Mouse (Mus musculus) neural tube, embryonic 12.5 days (tissue): ENCODE data around the gene Ccdc92. TPM values are rescaled to one million over a fixed set of nuclear protein-coding genes. Genes with fewer than 3 reads are reported as not detected.

Experiments
- ATAC-seq: fragments of 200-750 bp; cut with Nextera tagmentation; 2 replicates; pipeline ENCODE4 v1.8.0; 2017; ENCODE audit warnings: low read depth, mild to moderate bottlenecking, moderate TSS enrichment, moderate library complexity; ENCODE audit not compliant: low FRiP score
- H3K27ac ChIP-seq: fragments of 300-500 bp; sonication (generic); 2 replicates; pipeline ENCODE4 v1.5.1; 2016
- H3K27me3 ChIP-seq: fragments of 300-500 bp; sonication (generic); replicated peaks from 2 replicates; pipeline ENCODE4 v1.6.1; 2016; ENCODE audit warnings: mild to moderate bottlenecking
- H3K36me3 ChIP-seq: fragments of 300-500 bp; sonication (generic); 2 replicates; pipeline ENCODE4 v1.6.1; 2016; ENCODE audit warnings: mild to moderate bottlenecking
- H3K4me1 ChIP-seq: fragments of 300-500 bp; sonication (generic); 2 replicates; pipeline ENCODE4 v1.6.1; 2016
- H3K4me2 ChIP-seq: fragments of 300-500 bp; sonication (generic); replicated peaks from 2 replicates; pipeline ENCODE4 v1.6.1; 2016; ENCODE audit warnings: mild to moderate bottlenecking
- H3K4me3 ChIP-seq: fragments of 300-500 bp; sonication (generic); 2 replicates; pipeline ENCODE4 v1.5.1; 2016
- H3K9ac ChIP-seq: fragments of 300-500 bp; sonication (generic); 2 replicates; pipeline ENCODE4 v1.6.1; 2016; ENCODE audit warnings: mild to moderate bottlenecking
- H3K9me3 ChIP-seq: fragments of 300-500 bp; sonication (generic); 2 replicates; pipeline ENCODE4 v1.6.1; 2016; ENCODE audit warnings: mild to moderate bottlenecking
- WGBS: fragments of 180-500 bp; shearing (Covaris S2); methylation state at CpG from one replicate; pipeline ENCODE4 v1.1.7; 2016; 5-methylcytosine and 5-hydroxymethylcytosine counted together
- polyA plus RNA-seq: library from polyadenylated mRNA; unstranded; fragments of >200 nt; fragmentation: Nextera tagmentation; extraction: Ambion mirVana; gene quantifications from 2 replicates; pipeline ENCODE4 v1.2.1, GENCODE M21; 2016

Ccdc92 gene
- polyA plus RNA-seq, 1 experiment from 2014 or later: 42.2 TPM

- Histone ChIP-seq H3K27ac (no peak overlapping the region), H3K9ac (no peak overlapping the region), H3K4me1 (no peaks in the 10 kb centered on the region), H3K4me3 (no peak overlapping the region), H3K27me3 (no peaks in the 10 kb centered on the region), H3K4me2 (no peak overlapping the region), H3K9me3 (0 out of 2 replicates have a peak, but pooled peaks cover 6% of the 10 kb centered on the region), H3K36me3 (no peaks in the 10 kb centered on the region)
- 71% methylated on average over 5 of the region's 5 CpGs for WGBS
- ATAC-seq: no peak
These were observed 47.4 kb downstream of the Ccdc92 start for GRCm38 (mm10) chr5:124814797-124815196.

GRCm38 (mm10) chr5:124812466-124812865, 49.8 kb downstream of the Ccdc92 start:
- no peaks in the 10 kb centered on the region for H3K36me3 ChIP-seq
- no peak overlapping the region for H3K4me2 ChIP-seq
- no peaks in the 10 kb centered on the region for H3K4me1 ChIP-seq
- no peaks in the 10 kb centered on the region; the same call in 1 of the 2 replicates for H3K9me3 ChIP-seq
- H3K4me3 ChIP-seq: no peak overlapping the region
- no peaks in the 10 kb centered on the region for H3K27me3 ChIP-seq
- WGBS: 86% methylated on average over 12 of the region's 12 CpGs
- H3K9ac ChIP-seq: no peak overlapping the region
- H3K27ac ChIP-seq: no peak overlapping the region
- ATAC-seq: no peak

GRCm38 (mm10) chr5:124809708-124810366, 52.4 kb downstream of the Ccdc92 start:
- H3K27me3 ChIP-seq: no peaks in the 10 kb centered on the region
- ATAC-seq: no peak
- H3K27ac ChIP-seq: no peak overlapping the region
- no peaks in the 10 kb centered on the region; the same call in 1 of the 2 replicates for H3K9me3 ChIP-seq
- H3K4me3 ChIP-seq: no peak overlapping the region
- H3K4me1 ChIP-seq: no peaks in the 10 kb centered on the region
- no peak overlapping the region for H3K4me2 ChIP-seq
- WGBS: 83% methylated on average over 4 of the region's 4 CpGs
- no peaks in the 10 kb centered on the region for H3K36me3 ChIP-seq
- H3K9ac ChIP-seq: no peak overlapping the region

- 92% methylated on average over 7 of the region's 7 CpGs for WGBS
- Histone ChIP-seq H3K9me3 (no peaks in the 10 kb centered on the region), H3K27me3 (no peaks in the 10 kb centered on the region), H3K9ac (no peak overlapping the region), H3K27ac (no peak overlapping the region), H3K4me3 (no peak overlapping the region), H3K4me1 (no peaks in the 10 kb centered on the region), H3K36me3 (no peaks in the 10 kb centered on the region), H3K4me2 (no peak overlapping the region)
- ATAC-seq: no peak
These were observed 70.1 kb downstream of the Ccdc92 start for GRCm38 (mm10) chr5:124792112-124792511.

- 83% methylated on average over 7 of the region's 7 CpGs for WGBS
- Histone ChIP-seq H3K27me3 (no peaks in the 10 kb centered on the region), H3K4me3 (no peak overlapping the region), H3K4me2 (no peak overlapping the region), H3K27ac (no peak overlapping the region), H3K9ac (no peak overlapping the region), H3K36me3 (no peaks in the 10 kb centered on the region), H3K4me1 (no peaks in the 10 kb centered on the region), H3K9me3 (peaks cover 6% of the 10 kb centered on the region; the same call in 1 of the 2 replicates)
- ATAC-seq: no peak
These were observed 76.6 kb downstream of the Ccdc92 start for GRCm38 (mm10) chr5:124785650-124786049.

Other genes with a start within 250 kb of the Ccdc92 start
- gene Atp6v0a2, start 233.8 kb downstream of the Ccdc92 start, polyA plus RNA-seq: 49.3 and 52.1 TPM in 2 replicates
- 0.15 and 0.18 TPM in 2 replicates for gene Dnah10, start 137.3 kb downstream of the Ccdc92 start, polyA plus RNA-seq
- gene Zfp664, start 267 bp upstream of the Ccdc92 start, polyA plus RNA-seq: 138 and 160 TPM in 2 replicates
- gene Rflna, start 140.8 kb upstream of the Ccdc92 start, polyA plus RNA-seq: 6.3 and 9.1 TPM in 2 replicates